8 mouse cellular contexts compared by ENCODE assay signal in the genomic region with DNA sequence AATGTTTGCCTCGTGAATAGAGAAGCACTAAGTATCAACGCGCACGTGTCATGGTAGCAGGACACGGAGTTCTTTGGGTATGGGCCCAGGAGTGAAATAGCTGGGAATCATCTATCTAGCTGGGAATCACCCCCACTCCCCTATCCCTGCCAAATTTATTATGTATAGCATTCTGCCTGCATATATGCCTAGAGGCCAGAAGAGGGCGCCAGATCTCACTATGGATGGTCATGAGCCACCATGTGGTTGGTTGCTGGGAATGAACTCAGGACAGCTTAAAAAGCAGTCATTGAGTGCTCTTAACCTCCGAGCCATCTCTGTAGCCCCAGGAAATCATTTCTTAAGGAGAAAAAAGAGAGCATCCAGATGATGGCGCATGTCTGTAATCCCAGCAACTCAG. TPM values are rescaled to one million over a fixed set of nuclear protein-coding genes. Genes with fewer than 3 reads are reported as not detected.
DNase-seq lines count a peak whose midpoint lies in the region; ATAC-seq and TF ChIP-seq lines count a peak whose summit lies in the region.

No protein-coding gene starts in this region.

- H3K27me3 ChIP-seq in hindbrain, postnatal 0 days (ENCODE audit: insufficient read depth, low read length) = no peaks in the 10 kb centered on the region
- 0 out of 2 replicates have a peak, but pooled peaks cover 3% of the 10 kb centered on the region for H3K27me3 ChIP-seq in hindbrain, embryonic 12.5 days

- no peak overlapping the region for H3K9ac ChIP-seq in hindbrain, postnatal 0 days (replicated peaks; ENCODE audit: low read length)
- H3K9ac ChIP-seq in hindbrain, embryonic 12.5 days = no peak overlapping the region

- H3K36me3 ChIP-seq in hindbrain, postnatal 0 days (ENCODE audit: insufficient read depth, low read length) = no peaks in the 10 kb centered on the region
- H3K36me3 ChIP-seq in hindbrain, embryonic 12.5 days = no peaks in the 10 kb centered on the region

- no peak for ATAC-seq in hindbrain, postnatal 0 days
- no peak for ATAC-seq in hindbrain, embryonic 12.5 days (ENCODE audit: low FRiP score)
- ATAC-seq in common myeloid progenitor, adult 5-6 weeks (replicated peaks; ENCODE audit: low read depth, poor library complexity, severe bottlenecking) = peak; percentile 69
- ATAC-seq in megakaryocyte, adult 5-6 weeks (ENCODE audit: poor library complexity, severe bottlenecking) = peak; percentile 56

- peak; percentile 81 for DNase-seq in hindbrain, postnatal 0 days (ENCODE audit: low spot score)
- peak; percentile 75 for DNase-seq in B cell, adult 2 months
- DNase-seq in ES-CJ7 (ENCODE audit: low read depth, low spot score) = peak; percentile 91
- DNase-seq in urinary bladder, postnatal 14 days (ENCODE audit: low spot score) = no peak
- no peak for DNase-seq in layer of hippocampus, adult 9-11 months

- no peak overlapping the region for H3K27ac ChIP-seq in hindbrain, postnatal 0 days
- H3K27ac ChIP-seq in hindbrain, embryonic 12.5 days = no peak overlapping the region

- no peak overlapping the region for H3K4me3 ChIP-seq in hindbrain, postnatal 0 days (ENCODE audit: low read length)
- H3K4me3 ChIP-seq in hindbrain, embryonic 12.5 days = no peak overlapping the region

- no peak overlapping the region for H3K4me2 ChIP-seq in hindbrain, postnatal 0 days (ENCODE audit: low read depth, low read length)
- H3K4me2 ChIP-seq in hindbrain, embryonic 12.5 days (replicated peaks) = no peak overlapping the region

- 25% methylated on average over 8 of the region's 8 CpGs for WGBS in hindbrain, postnatal 0 days
- WGBS in hindbrain, embryonic 12.5 days = 24% methylated on average over 8 of the region's 8 CpGs

- peak; percentile 89 for TF ChIP-seq CTCF in hindbrain, postnatal 0 days (IDR thresholded peaks at IDR 0.05; ENCODE audit: low read depth)

- H3K9me3 ChIP-seq in hindbrain, postnatal 0 days (ENCODE audit: low read length) = no peaks in the 10 kb centered on the region
- H3K9me3 ChIP-seq in hindbrain, embryonic 12.5 days (replicated peaks) = no peaks in the 10 kb centered on the region

- H3K4me1 ChIP-seq in hindbrain, postnatal 0 days (ENCODE audit: insufficient read depth, low read length) = no peaks in the 10 kb centered on the region
- no peaks in the 10 kb centered on the region for H3K4me1 ChIP-seq in hindbrain, embryonic 12.5 days

RNA-seq across cellular contexts. Expression of a gene that starts 30.0 kb away (rescaled TPM):
- total RNA-seq in hindbrain, postnatal 0 days (2014; rRNA removed) = 5.1 and 9.5 TPM in 2 replicates
- polyA plus RNA-seq in hindbrain, postnatal 0 days (2015; fragmentation: Nextera tagmentation; extraction: Ambion mirVana) = 2.9 and 3.1 TPM in 2 replicates
- polyA plus RNA-seq in hindbrain, embryonic 12.5 days (2016; fragmentation: Nextera tagmentation; extraction: Ambion mirVana) = 3.1 and 4.2 TPM in 2 replicates
- 3.4 and 5.5 TPM in 2 replicates for total RNA-seq in common myeloid progenitor, adult 5-6 weeks (2017)
- total RNA-seq in megakaryocyte, adult 5-6 weeks (2015) = 4.9 and 5.5 TPM in 2 replicates
- 3.9 and 7.0 TPM in 2 replicates for total RNA-seq in megakaryocyte, adult 5-6 weeks (2017)

RNA-seq across cellular contexts. Expression of a gene that starts 49.5 kb away (rescaled TPM):
- 3.5 and 5.3 TPM in 2 replicates for total RNA-seq in hindbrain, postnatal 0 days (2014; rRNA removed)
- polyA plus RNA-seq in hindbrain, postnatal 0 days (2015; fragmentation: Nextera tagmentation; extraction: Ambion mirVana) = 3.9 and 4.5 TPM in 2 replicates
- polyA plus RNA-seq in hindbrain, embryonic 12.5 days (2016; fragmentation: Nextera tagmentation; extraction: Ambion mirVana) = 8.4 and 8.6 TPM in 2 replicates
- total RNA-seq in common myeloid progenitor, adult 5-6 weeks (2017) = 188 and 214 TPM in 2 replicates
- total RNA-seq in megakaryocyte, adult 5-6 weeks (2015) = 129 and 148 TPM in 2 replicates
- total RNA-seq in megakaryocyte, adult 5-6 weeks (2017) = 124 and 125 TPM in 2 replicates

Comparison
In these comparisons a context has a peak if more than half of its experiments do, and no peak if none do; other contexts are left out.
1. ATAC-seq: peak in common myeloid progenitor, adult 5-6 weeks (single experiment) and megakaryocyte, adult 5-6 weeks (single experiment); none in hindbrain, postnatal 0 days (single experiment) and hindbrain, embryonic 12.5 days (single experiment).
2. DNase-seq: peak in hindbrain, postnatal 0 days (single experiment), B cell, adult 2 months (2 of 2) and ES-CJ7 (single experiment); none in urinary bladder, postnatal 14 days (single experiment) and layer of hippocampus, adult 9-11 months (single experiment).
3. RNA of a gene that starts 49.5 kb away (total RNA-seq): 188 to 214 TPM in common myeloid progenitor, adult 5-6 weeks and 124 to 148 TPM in megakaryocyte, adult 5-6 weeks; 3.5 to 5.3 TPM in hindbrain, postnatal 0 days; every median in the first group is over 10 times any median in the second.